Mouse (Mus musculus) intestine, embryonic 14.5 days (tissue): ENCODE measurements around the gene Ergic3. TPM values are rescaled to one million over a fixed set of nuclear protein-coding genes. Genes with fewer than 3 reads are reported as not detected.

Experiments used
- ATAC-seq: fragments of 200-750 bp; cut with Nextera tagmentation; replicated peaks from 2 replicates; pipeline ENCODE4 v1.8.0; 2017; ENCODE audit warnings: low read depth, moderate number of reproducible peaks, moderate TSS enrichment, moderate library complexity; ENCODE audit not compliant: low FRiP score, low TSS enrichment
- DNase-seq: peaks from one replicate; pipeline ENCODE4 v3.0.0-alpha.2; 2018; ENCODE audit warnings: low spot score
- H3K27ac ChIP-seq: fragments of 300-500 bp; sonication (generic); 2 replicates; pipeline ENCODE4 v1.5.1; 2014; ENCODE audit warnings: low read depth, mild to moderate bottlenecking, control low read depth
- H3K27me3 ChIP-seq: fragments of 300-500 bp; sonication (generic); replicated peaks from 2 replicates; pipeline ENCODE4 v1.6.1; 2014; ENCODE audit warnings: low read length, control low read depth; ENCODE audit not compliant: control insufficient read depth, insufficient read depth
- H3K36me3 ChIP-seq: fragments of 300-500 bp; sonication (generic); 2 replicates; pipeline ENCODE4 v1.6.1; 2014; ENCODE audit warnings: low read length, control low read depth; ENCODE audit not compliant: control insufficient read depth, insufficient read depth
- H3K4me1 ChIP-seq: fragments of 300-500 bp; sonication (generic); replicated peaks from 2 replicates; pipeline ENCODE4 v1.6.1; 2014; ENCODE audit warnings: low read length, control low read depth, mixed read lengths; ENCODE audit not compliant: control insufficient read depth, insufficient read depth
- H3K4me2 ChIP-seq: fragments of 300-500 bp; sonication (generic); 2 replicates; pipeline ENCODE4 v1.6.1; 2014; ENCODE audit warnings: low read length
- H3K4me3 ChIP-seq: fragments of 300-500 bp; sonication (generic); 2 replicates; pipeline ENCODE4 v1.5.1; 2014; ENCODE audit warnings: low read depth, low read length, control low read depth, mixed read lengths
- H3K9ac ChIP-seq: fragments of 300-500 bp; sonication (generic); 2 replicates; pipeline ENCODE4 v1.6.1; 2014; ENCODE audit warnings: mild to moderate bottlenecking, low read length
- H3K9me3 ChIP-seq: fragments of 300-500 bp; sonication (generic); 2 replicates; pipeline ENCODE4 v1.6.1; 2016; ENCODE audit warnings: low read length, control low read depth; ENCODE audit not compliant: control insufficient read depth
- WGBS: fragments of 180-500 bp; shearing (Covaris S2); extraction: QIAGEN DNeasy Blood & Tissue Kit; methylation state at CpG from one replicate; pipeline ENCODE4 v1.1.7; 2014; 5-methylcytosine and 5-hydroxymethylcytosine counted together
- polyA plus RNA-seq: library from polyadenylated mRNA; unstranded; fragments of >200 nt; fragmentation: Nextera tagmentation; extraction: Ambion mirVana; gene quantifications from 2 replicates; pipeline ENCODE4 v1.2.1, GENCODE M21; 2014

Gene Ergic3
- polyA plus RNA-seq, result 232 and 255 TPM in 2 replicates

DNA sequence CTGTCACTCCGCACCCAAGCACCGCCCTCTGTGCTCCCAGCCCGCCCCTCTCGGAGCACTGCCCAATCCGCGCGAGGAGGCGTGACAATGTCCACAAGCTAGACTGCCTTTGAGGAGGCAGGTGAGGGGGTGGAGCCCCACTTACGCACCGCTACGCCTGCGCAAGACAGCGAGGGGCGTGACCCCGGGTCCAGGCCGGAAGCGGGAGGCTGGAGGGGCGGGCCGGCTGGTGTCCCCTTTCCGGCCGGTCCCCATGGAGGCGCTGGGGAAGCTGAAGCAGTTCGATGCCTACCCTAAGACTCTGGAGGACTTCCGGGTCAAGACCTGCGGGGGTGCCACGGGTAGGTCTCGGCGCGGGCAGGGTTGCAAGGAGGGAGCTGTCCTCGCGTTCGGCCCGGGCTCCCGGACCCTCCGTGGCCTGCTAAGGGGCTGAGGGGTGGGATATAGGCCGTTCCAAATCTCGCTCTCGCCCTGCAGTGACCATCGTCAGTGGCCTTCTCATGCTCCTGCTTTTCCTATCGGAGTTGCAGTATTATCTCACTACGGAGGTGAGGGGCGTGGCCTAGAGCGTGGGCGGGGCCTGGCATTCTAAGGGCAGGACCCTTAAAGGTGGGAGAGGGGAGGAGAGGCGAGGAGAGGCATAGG lies at the start of gene Ergic3, which contains the start of gene 6430550D23Rik:
TSS of gene Ergic3 (plus strand) at position 158 of the 645 bp plus-strand sequence.
TSS of gene 6430550D23Rik (minus strand) at position 90 of the 645 bp plus-strand sequence.
- WGBS, result under 1% methylated on average over 40 of the region's 45 CpGs
- H3K36me3 ChIP-seq, result peaks cover 38% of the 10 kb centered on the region
- H3K4me1 ChIP-seq, result peaks cover 6% of the 10 kb centered on the region
- 0 out of 2 replicates have a peak, but pooled peaks cover 3% of the 10 kb centered on the region for H3K9me3 ChIP-seq
- H3K27ac ChIP-seq, result peak within 1 kb of the TSS; percentile 73
- H3K4me2 ChIP-seq, result peak within 1 kb of the TSS; percentile 77
- H3K4me3 ChIP-seq, result peak within 1 kb of the TSS; percentile 98
- H3K27me3 ChIP-seq, result no peaks in the 10 kb centered on the region
- DNase-seq (peak; percentile 96), ATAC-seq (peak; percentile 98)
- peak within 1 kb of the TSS; percentile 76 for H3K9ac ChIP-seq

DNA sequence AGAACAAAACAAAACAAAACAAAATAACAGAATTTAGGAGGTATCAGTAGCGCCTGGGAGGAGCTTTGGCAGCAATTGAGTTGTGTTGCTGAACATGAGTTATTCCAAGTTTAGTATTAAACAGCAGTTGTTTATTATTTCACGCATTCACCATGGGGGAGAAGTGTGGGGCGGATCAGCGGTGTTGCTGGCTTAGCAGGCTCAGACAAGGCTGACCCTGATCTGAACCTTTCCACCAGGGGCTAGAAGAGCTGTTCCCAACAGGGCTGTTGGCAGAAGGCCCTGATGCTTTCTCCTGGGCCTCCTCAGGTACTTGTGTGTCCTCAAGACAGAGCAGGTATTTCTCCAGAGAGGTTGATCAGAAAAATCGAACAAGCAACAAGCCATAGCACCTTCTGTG lies 47.9 kb upstream of the Ergic3 start:
- no peak for DNase-seq
- WGBS, result 78% methylated on average over 5 of the region's 5 CpGs
- H3K36me3 ChIP-seq, result peaks cover 35% of the 10 kb centered on the region

DNA sequence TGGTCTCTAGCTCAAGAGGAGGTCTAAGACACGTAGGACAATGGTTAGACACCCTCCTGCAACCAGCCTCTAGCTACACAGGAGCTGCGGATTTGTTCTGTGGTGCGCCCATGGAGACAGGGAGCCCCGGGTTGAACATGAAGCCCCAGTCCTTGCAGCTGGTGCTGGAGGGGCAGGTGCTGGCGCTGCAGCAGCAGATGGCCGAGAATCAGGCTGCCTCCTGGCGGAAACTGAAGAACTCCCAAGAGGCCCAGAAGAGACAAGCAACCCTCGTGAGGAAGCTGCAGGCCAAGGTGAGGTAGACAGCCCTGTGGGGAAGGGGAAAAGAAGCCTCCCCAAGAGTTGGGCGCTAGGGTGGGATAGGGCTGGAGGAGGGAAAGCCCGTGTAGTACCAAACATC lies 46.0 kb upstream of the Ergic3 start:
- WGBS, result 81% methylated on average over 10 of the region's 10 CpGs
- H3K36me3 ChIP-seq, result peaks cover 54% of the 10 kb centered on the region
- H3K27me3 ChIP-seq, result no peaks in the 10 kb centered on the region
- DNase-seq (no peak), ATAC-seq (no peak)
- H3K4me1 ChIP-seq, result no peaks in the 10 kb centered on the region; the same call in none of the 2 replicates
- no peak overlapping the region for H3K9ac ChIP-seq
- no peak overlapping the region for H3K4me3 ChIP-seq
- H3K27ac ChIP-seq, result no peak overlapping the region
- H3K9me3 ChIP-seq, result no peaks in the 10 kb centered on the region
- no peak overlapping the region for H3K4me2 ChIP-seq

More for the DNA sequence above, 47.9 kb upstream of the Ergic3 start:
- Histone ChIP-seq H3K9ac (no peak overlapping the region), H3K4me2 (no peak overlapping the region), H3K27ac (no peak overlapping the region), H3K27me3 (no peaks in the 10 kb centered on the region), H3K4me1 (no peaks in the 10 kb centered on the region; the same call in none of the 2 replicates), H3K9me3 (no peaks in the 10 kb centered on the region), H3K4me3 (no peak overlapping the region)
- no peak for ATAC-seq

DNA sequence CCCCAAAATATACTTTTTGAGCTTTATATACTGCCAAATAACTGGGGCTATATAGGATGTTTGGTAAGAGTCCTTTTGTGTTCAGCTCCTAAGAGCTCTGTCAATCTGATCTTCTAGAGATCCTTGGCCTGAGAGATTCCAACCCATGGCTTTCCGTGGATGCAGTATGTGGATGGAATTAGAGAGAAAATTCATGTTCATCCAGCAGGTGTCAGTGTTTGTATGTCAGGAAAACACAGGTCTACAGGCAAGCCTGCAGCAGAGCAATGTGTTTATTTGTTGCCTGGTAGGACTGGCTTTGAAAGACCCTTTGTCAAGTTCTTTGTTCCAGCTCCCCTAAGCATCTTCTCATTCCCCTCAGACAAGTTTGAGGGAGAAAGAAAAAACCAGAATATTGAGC lies 44.9 kb upstream of the Ergic3 start:
- Histone ChIP-seq H3K9ac (no peak overlapping the region), H3K36me3 (peaks cover 65% of the 10 kb centered on the region), H3K4me1 (no peaks in the 10 kb centered on the region; the same call in 1 of the 2 replicates), H3K27me3 (no peaks in the 10 kb centered on the region), H3K27ac (no peak overlapping the region), H3K4me3 (no peak overlapping the region), H3K9me3 (no peaks in the 10 kb centered on the region), H3K4me2 (no peak overlapping the region)
- WGBS, result 39% methylated on average over 1 of the region's 1 CpGs
- DNase-seq, result no peak
- no peak for ATAC-seq

DNA sequence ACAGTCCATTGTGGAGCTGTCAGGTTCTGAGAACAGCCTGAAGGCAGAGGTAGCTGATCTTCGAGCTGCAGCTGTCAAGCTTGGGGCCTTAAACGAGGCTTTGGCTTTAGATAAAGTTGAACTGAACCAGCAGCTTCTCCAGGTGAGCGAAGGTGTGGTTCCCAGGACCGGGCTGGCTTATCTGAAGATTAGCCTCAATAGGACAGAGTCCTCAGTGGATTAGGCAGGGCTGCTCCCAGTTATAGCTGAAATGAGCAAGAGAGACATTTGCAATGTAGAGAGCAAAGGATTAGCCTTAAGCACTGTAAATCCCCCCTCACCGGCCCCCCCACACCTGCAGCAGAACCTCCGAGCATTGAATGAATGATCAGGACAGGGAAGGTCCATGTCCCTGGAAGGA lies 34.5 kb upstream of the Ergic3 start:
- ATAC-seq, result no peak

DNA sequence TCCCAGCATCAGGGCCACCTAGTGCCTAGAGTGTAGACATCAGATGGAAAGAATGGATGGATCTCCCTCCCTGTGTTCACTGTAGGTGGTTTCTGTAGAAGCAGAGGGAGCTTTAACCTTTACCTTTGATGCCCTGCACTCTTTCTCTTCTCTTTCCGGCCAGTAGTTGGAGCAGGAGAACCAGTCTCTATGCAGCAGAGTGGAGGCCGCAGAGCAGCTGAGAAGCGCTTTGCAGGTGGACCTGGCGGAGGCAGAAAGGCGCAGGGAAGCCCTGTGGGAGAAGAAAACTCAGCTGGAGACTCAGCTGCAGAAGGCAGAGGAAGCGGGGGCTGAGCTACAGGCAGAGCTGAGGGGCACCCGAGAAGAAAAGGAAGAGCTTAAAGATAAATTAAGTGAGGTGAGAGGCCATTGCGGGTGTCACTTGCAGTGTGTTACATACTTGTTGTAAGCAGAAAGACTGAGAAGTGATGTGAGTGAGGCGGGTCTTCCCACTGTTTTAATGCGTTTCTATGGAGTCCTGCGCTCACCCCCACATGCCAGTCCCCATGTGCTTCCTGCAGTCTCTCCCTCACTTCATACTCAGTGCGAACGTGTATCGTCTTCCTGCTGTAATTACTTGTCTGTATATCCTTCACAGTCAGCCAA lies 33.6 kb upstream of the Ergic3 start:
- DNase-seq (no peak), ATAC-seq (no peak)
- WGBS, result 84% methylated on average over 14 of the region's 14 CpGs
- H3K4me3 ChIP-seq, result no peak overlapping the region
- H3K27me3 ChIP-seq, result no peaks in the 10 kb centered on the region
- H3K9me3 ChIP-seq, result no peaks in the 10 kb centered on the region
- peaks cover 88% of the 10 kb centered on the region for H3K36me3 ChIP-seq
- H3K27ac ChIP-seq, result no peak overlapping the region
- H3K4me2 ChIP-seq, result no peak overlapping the region
- H3K9ac ChIP-seq, result no peak overlapping the region
- no peaks in the 10 kb centered on the region for H3K4me1 ChIP-seq

More for the DNA sequence above, 34.5 kb upstream of the Ergic3 start:
- Histone ChIP-seq H3K4me3 (no peak overlapping the region), H3K27ac (no peak overlapping the region), H3K9ac (no peak overlapping the region), H3K27me3 (no peaks in the 10 kb centered on the region), H3K4me2 (no peak overlapping the region), H3K9me3 (no peaks in the 10 kb centered on the region), H3K36me3 (peaks cover 93% of the 10 kb centered on the region), H3K4me1 (no peaks in the 10 kb centered on the region)
- no peak for DNase-seq
- WGBS, result 77% methylated on average over 6 of the region's 6 CpGs

DNA sequence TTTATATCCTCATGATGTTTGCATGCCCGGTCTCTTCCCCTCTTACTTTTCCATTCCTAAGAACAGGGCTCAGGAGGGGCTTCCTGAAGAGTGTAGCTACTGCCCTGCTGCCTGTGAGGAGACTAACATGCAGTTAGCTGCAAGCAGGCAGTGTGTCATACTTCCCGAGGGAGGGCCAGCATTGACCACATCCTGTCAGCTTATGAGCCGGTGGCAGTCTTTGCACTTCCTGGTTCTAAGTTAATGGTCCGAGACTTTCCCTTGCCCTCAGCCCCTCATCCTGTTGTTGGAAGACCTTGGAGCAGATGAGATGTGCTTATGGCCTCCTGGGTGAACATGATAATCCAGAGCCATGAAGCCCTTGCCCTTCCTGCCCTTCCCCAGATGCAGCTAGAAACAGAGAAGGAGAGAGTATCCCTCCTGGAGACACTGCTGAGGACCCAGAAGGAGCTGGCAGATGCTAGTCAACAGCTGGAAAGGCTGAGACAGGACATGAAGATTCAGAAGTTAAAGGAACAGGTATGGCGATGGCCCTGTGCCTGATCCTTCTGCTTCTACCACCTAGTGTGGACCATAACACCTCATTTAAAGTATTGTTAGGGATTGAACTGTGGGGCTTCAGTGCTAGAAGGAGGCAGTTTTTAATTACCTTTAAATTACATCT lies 28.4 kb upstream of the Ergic3 start:
- Histone ChIP-seq H3K9ac (no peak overlapping the region), H3K9me3 (no peaks in the 10 kb centered on the region), H3K4me2 (no peak overlapping the region), H3K4me3 (no peak overlapping the region), H3K36me3 (peaks cover 92% of the 10 kb centered on the region), H3K27me3 (no peaks in the 10 kb centered on the region), H3K27ac (no peak overlapping the region), H3K4me1 (no peaks in the 10 kb centered on the region)
- 86% methylated on average over 5 of the region's 5 CpGs for WGBS
- DNase-seq, result no peak
- ATAC-seq, result no peak

DNA sequence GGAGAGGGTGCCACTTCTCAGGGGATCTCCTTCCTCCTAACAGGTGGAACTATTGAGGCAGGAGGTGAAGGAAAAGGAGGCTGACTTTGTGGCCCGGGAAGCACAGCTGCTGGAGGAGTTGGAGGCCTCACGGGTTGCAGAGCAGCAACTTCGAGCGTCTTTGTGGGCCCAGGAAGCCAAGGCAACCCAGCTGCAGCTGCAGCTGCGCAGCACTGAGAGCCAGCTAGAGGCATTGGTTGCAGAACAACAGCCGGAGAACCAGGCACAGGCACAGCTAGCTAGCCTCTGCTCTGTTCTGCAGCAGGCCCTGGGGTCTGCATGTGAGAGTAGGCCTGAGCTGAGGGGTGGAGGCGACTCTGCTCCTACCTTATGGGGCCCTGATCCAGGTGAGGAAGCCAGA lies 22.1 kb upstream of the Ergic3 start:
- Histone ChIP-seq H3K9ac (no peak overlapping the region), H3K27ac (no peak overlapping the region), H3K36me3 (peaks cover 99% of the 10 kb centered on the region), H3K27me3 (no peaks in the 10 kb centered on the region), H3K9me3 (no peaks in the 10 kb centered on the region), H3K4me1 (no peaks in the 10 kb centered on the region), H3K4me2 (no peak overlapping the region), H3K4me3 (no peak overlapping the region)
- ATAC-seq (no peak), DNase-seq (no peak)
- 91% methylated on average over 7 of the region's 7 CpGs for WGBS
